9 mouse cellular contexts compared by ENCODE assay signal in genomic region chr4:106472335-106472734, GRCm38 (mm10). TPM values are rescaled to one million over a fixed set of nuclear protein-coding genes. Genes with fewer than 3 reads are reported as not detected.
DNase-seq lines count a peak whose midpoint lies in the region; ATAC-seq and TF ChIP-seq lines count a peak whose summit lies in the region.
"Had no signal": no experiment of that assay in that cellular context is flagged by ENCODE, and none has a peak within 500 bp of the region (broad histone marks: within the 10 kb centered on the region; RNA-seq: fewer than 3 reads in every experiment).

No protein-coding gene starts in this region.

- H3K9me3 ChIP-seq in kidney, embryonic 15.5 days (replicated peaks): no peaks in the 10 kb centered on the region
- H3K9me3 ChIP-seq in liver, postnatal 0 days (ENCODE audit: low read length): no peaks in the 10 kb centered on the region

- no peak overlapping the region for H3K4me2 ChIP-seq in kidney, embryonic 15.5 days
- H3K4me2 ChIP-seq in liver, postnatal 0 days (ENCODE audit: low read depth, low read length): no peak overlapping the region

- in situ Hi-C loops in Patski (cut with MboI; ENCODE audit: low pct_unique_long_range_greater_than_20kb): loop anchor here (5.0 kb wide), 1 partner anchor 235 kb away; no protein-coding TSS in a partner anchor

- no peaks in the 10 kb centered on the region for H3K36me3 ChIP-seq in kidney, embryonic 15.5 days
- no peaks in the 10 kb centered on the region for H3K36me3 ChIP-seq in liver, postnatal 0 days (replicated peaks; ENCODE audit: insufficient read depth, low read length)

- H3K27ac ChIP-seq in kidney, embryonic 15.5 days: no peak overlapping the region
- no peak overlapping the region for H3K27ac ChIP-seq in liver, postnatal 0 days (ENCODE audit: low read depth)

- H3K9ac ChIP-seq in kidney, embryonic 15.5 days: no peak overlapping the region
- no peak overlapping the region for H3K9ac ChIP-seq in liver, postnatal 0 days (replicated peaks)

- no peak for TF ChIP-seq EP300 in liver, postnatal 0 days (IDR thresholded peaks at IDR 0.05; ENCODE audit: low read depth)

- peak; percentile 39 for ATAC-seq in Patski
- peak; percentile 84 for ATAC-seq in common myeloid progenitor, adult 5-6 weeks (replicated peaks; ENCODE audit: low read depth, poor library complexity, severe bottlenecking)
- peak; percentile 72 for ATAC-seq in kidney, embryonic 15.5 days (replicated peaks; ENCODE audit: low FRiP score)
- peak; percentile 62; the same call in 1 of the 2 replicates for ATAC-seq in liver, postnatal 0 days

- TF ChIP-seq CTCF in Patski (IDR thresholded peaks at IDR 0.05): peak; percentile 77
- TF ChIP-seq CTCF in liver, postnatal 0 days (IDR thresholded peaks at IDR 0.05; ENCODE audit: low read depth): peak; percentile 84

- 12% methylated on average over 3 of the region's 3 CpGs for WGBS in kidney, embryonic 15.5 days
- 9% methylated on average over 3 of the region's 3 CpGs for WGBS in liver, postnatal 0 days (ENCODE audit: insufficient replicate concordance)

- POLR2A ChIA-PET in Patski (lab: Charles Lee): no interaction called here

- DNase-seq in A20 (ENCODE audit: low read depth, low spot score): peak; percentile 77
- DNase-seq in Patski (ENCODE audit: low read depth, low spot score): peak; percentile 56
- peak; percentile 44 for DNase-seq in gastrocnemius, postnatal 10 days
- DNase-seq in liver, postnatal 0 days: peak; percentile 54
- DNase-seq in ovary, postnatal 14 days (ENCODE audit: low spot score): peak; percentile 65
- DNase-seq in yolk sac, embryonic 10.5 days (ENCODE audit: low spot score): peak; percentile 58

- H3K4me3 ChIP-seq in kidney, embryonic 15.5 days (replicated peaks): no peak overlapping the region
- no peak overlapping the region for H3K4me3 ChIP-seq in liver, postnatal 0 days (ENCODE audit: low read depth, low read length)

- H3K4me1 ChIP-seq in kidney, embryonic 15.5 days: peaks cover 11% of the 10 kb centered on the region; the same call in 1 of the 2 replicates
- H3K4me1 ChIP-seq in liver, postnatal 0 days (ENCODE audit: insufficient read depth): no peaks in the 10 kb centered on the region

- H3K27me3 ChIP-seq in Patski: no peaks in the 10 kb centered on the region
- H3K27me3 ChIP-seq in kidney, embryonic 15.5 days: 0 out of 2 replicates have a peak, but pooled peaks cover 5% of the 10 kb centered on the region
- no peaks in the 10 kb centered on the region for H3K27me3 ChIP-seq in liver, postnatal 0 days (ENCODE audit: insufficient read depth, low read length)

- CTCF ChIA-PET in Patski (lab: Charles Lee): interaction anchor here (0.6 to 8.1 kb wide), 18 partner anchors 9 to 73 kb away, joined by 3 to 127 read pairs (median 3); no protein-coding TSS in a partner anchor

RNA-seq across cellular contexts. Expression of gene Pcsk9, which starts 8.2 kb away (rescaled TPM):
- polyA plus RNA-seq in Patski (2021): 0.81 TPM
- total RNA-seq in common myeloid progenitor, adult 5-6 weeks (2017): not detected in 2 replicates
- under 1 TPM in 1 of 2 experiments, not detected in 1; 0.12 TPM for total RNA-seq in gastrocnemius, postnatal 10 days (2021)
- 16.3 and 18.8 TPM in 2 replicates for polyA plus RNA-seq in kidney, embryonic 15.5 days (2015; fragmentation: Nextera tagmentation; extraction: Ambion mirVana)
- polyA plus RNA-seq in liver, postnatal 0 days (2015; fragmentation: Nextera tagmentation; extraction: Ambion mirVana): 9.0 and 9.8 TPM in 2 replicates

RNA-seq across cellular contexts. Expression of gene Bsnd, which starts 19.7 kb away (rescaled TPM):
- polyA plus RNA-seq in Patski (2021): 0.65 TPM
- total RNA-seq in common myeloid progenitor, adult 5-6 weeks (2017): not detected in 2 replicates
- under 1 TPM; 0.12 to 0.36 TPM for total RNA-seq in gastrocnemius, postnatal 10 days (2021)
- 7.9 and 8.9 TPM in 2 replicates for polyA plus RNA-seq in kidney, embryonic 15.5 days (2015; fragmentation: Nextera tagmentation; extraction: Ambion mirVana)
- not detected in 2 replicates for polyA plus RNA-seq in liver, postnatal 0 days (2015; fragmentation: Nextera tagmentation; extraction: Ambion mirVana)
- polyA plus RNA-seq: heart, embryonic 14.5 days had no signal
